Mouse (Mus musculus): ENCODE measurements around the gene Spata21.
A peak's percentile ranks its signal among the peaks of the same experiment; 100 is the strongest.
"Not testable (repeated sequence)": the region's sequence is repeated elsewhere in the genome, so short reads cannot be mapped to it uniquely, and the experiment has no call there.

The Spata21 gene

DNA sequence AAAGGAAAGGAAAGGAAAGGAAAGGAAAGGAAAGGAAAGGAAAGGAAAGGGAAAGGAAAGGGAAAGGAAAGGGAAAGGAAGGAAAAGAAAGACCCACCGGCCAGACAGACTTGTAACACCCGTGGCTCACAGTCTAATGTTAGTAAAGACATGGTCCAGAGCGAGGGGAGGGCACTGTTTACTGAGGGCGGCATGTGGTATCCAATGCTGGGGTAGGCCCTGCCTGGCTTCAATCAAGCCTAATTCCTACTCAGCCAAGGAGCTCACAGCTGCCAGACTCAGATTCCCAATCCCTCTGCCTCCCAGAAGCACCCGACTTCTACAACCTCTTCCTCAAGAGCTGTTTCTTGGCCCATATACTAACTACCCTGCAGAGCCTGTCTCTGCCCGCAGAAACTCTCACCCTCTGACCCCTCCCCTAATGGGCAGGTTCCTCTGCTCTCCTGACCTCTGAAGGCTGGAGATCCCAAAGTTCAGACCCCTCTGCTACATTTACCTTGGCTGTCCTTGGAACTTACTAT is 41.1 kb downstream of the Spata21 start:
- DNase-seq (ENCODE audit: low spot score in 2 of 2) = no peak

DNA sequence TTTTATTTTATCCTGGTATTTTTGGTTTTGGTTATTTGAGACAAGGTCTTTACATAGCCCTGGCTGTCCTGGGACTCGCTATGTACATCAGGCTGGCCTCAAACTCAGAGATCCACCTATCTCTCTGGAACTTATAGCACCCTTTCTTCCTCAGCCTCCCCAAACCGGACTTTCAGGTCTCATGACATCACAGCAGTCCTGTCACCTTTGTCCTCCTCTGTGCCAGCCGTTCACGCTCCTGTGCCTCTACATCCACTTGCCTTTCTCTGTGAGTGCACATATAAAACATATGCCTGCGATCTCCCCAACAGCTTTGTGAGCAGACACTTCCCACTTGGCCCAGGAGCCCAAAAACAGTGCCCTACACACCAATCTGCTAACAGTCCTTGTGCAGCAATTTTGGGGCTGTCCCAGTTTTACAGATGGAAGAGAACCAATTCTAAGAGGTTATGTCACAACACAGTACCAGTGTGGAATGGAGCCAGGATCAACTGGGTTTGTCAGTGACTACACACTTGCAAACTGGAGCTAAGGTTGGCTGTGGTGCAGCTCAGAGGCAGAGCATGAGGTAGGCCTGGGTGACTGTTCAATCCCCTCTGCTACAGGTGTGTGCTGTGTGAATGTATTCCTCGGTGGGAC is 42.7 kb downstream of the Spata21 start:
- peak in 1 of 2 experiments; percentile 42 for DNase-seq (ENCODE audit: low spot score in 2 of 2)

DNA sequence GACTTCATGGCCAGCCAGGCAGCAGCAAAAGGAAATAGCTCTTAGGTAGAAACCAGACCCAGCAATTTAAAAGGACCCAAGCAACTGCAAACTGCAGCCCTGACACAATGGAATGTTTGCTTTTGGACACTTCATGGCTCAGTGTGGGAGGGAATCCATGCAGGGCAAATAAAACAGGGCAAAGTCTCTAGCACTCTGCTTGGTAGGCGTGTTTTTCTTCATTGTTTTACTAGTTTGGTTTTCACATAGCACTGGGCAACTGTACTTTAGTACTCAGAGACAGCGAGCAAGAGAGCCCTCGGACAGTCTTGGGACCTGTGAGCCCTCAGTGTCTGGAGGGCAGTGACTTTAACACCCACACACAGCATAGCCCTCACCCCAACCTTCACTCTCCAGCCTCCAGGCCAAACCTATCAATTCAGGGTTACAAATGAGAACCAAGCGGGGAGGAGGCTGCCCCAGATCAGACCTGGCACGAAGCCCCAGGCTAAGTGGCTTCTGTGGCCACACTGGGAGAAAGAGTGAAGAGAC is 43.5 kb downstream of the Spata21 start:
- no peak for DNase-seq (ENCODE audit: low spot score in 2 of 2)

DNA sequence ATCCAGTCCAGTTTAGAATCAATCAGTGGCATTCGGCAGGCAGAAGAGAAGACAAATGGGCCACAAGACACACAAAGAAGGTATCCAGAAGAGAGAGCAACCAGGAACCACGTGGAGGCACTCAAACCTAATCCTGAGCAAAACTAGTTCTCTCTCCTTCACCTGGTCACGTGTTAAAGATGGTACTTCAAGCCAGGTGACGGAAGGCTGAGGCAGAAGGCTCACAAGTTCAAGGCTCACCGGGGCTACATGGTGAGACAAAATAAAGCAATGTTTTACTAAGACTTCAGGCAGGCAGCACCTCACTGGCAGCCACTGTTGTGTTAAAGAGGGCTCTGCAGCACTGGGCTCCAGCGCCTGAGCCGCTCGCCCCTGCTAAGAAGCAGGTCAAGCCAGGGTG is 44.1 kb downstream of the Spata21 start:
- no peak for DNase-seq (ENCODE audit: low spot score in 2 of 2)

DNA sequence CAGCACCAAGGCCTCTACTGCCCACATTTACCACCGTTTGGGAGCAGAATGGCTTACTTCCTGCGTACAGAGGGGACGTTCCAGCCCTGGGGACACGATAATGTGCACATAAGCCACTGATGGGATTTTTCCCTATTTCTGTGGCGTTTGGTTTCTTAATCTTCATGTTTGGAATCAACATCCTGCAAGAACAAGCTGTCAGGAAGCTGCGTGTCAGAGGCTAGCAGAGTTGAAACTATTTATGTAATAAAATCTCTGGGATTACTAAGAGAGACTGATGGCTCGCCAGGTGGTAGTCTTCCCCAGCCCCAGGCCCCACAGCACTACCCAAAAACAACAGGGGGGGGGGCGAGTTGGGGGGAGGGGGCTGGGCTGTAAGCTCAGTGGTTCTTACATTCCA is 45.1 kb downstream of the Spata21 start:
- DNase-seq (ENCODE audit: low spot score in 2 of 2) = no peak

DNA sequence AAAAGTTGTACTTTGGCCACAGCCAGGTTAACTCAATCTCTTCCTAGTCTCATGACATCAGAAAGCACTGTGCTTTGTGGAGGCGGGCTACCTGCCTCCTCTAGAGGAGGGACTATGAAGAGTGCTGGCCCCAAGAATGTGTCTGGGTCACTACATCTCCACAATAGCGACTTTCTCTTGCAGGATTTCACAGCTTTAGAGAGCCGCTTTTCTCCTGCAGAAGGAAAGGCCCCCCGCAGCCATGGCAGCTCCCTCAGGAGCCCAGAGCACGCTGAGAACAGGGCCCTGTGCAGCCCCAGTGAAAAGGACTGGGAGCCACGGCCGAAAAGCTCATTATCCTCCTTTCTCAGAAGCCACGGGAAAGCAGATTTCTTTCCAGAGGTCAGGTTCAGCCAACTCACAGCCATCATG is 45.9 kb downstream of the Spata21 start:
- DNase-seq (ENCODE audit: low spot score in 2 of 2) = no peak

DNA sequence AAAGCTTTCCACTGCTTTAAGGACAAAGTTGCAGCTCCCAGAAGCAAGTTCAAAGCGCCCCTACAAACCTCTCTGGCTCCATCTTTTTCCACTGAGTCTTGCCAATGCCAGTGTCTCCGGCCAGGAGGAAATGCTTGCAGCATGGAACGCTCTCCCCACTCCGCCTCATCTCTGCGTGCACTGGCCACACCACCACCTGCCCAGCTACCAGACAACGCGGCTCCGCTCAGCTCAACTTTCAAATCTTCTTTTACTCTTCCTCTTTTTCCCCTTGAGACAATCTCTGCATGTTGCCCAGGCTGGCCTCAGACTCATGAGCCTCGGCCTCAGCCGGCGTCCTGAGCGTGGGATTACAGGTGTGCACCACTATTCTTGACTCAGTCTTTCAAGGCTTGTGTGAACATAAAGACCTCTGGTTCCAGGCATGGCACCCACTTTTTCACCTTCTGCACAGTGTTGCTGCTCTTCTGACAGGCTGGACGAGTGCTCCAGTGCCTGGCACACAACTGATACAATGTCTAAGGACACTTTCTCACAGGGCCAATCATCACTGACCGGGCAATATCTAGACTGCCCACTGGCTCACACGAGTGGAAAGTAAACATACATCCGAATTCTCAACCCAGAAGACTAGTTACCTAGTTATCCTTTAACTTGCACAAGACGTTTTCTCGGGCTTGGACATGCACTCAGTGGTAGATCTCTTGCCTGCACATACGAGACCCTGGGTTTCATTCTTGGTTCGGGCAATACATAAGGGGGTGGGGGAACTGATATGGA is 46.8 kb downstream of the Spata21 start:
- DNase-seq (ENCODE audit: low spot score in 2 of 2) = peak in 1 of 2 experiments; percentile 44

DNA sequence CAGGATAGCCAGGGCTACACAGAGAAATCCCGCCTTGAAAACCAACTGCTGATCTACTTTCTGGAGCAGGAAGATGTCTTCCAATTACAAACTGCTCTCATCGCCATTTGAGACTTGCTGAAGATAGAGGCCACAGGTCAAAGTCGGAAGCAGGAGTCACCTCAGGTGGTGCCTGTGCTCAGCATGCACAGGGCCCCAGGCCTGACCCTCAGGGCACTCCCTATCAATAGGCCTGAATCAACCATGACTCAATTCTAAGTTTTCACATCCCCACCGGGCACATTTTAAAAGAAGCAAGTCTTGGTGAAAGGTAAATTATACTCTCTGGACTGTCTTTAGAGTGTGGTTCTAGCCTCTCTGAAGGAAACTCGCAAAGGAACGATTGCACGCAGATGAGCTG is 48.0 kb downstream of the Spata21 start:
- DNase-seq (ENCODE audit: low spot score in 2 of 2) = no peak

DNA sequence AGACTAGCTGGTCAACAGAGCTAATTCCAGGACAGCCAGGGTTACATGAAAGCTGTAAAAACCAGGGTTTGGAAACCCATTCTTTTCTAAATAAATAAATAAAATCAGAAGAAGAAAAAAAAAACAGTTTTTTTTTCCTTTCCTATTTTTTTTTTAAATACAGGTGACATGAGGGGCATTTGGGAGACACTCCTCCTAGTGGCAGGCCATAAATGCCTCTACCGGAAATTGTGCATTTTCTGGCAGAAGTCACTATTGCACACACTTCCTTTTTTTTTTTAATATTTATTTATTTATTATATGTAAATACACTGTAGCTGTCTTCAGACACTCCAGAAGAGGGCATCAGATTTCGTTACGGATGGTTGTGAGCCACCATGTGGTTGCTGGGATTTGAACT is 49.6 kb downstream of the Spata21 start:
- not testable (repeated sequence) for DNase-seq (ENCODE audit: low spot score in 2 of 2)

DNA sequence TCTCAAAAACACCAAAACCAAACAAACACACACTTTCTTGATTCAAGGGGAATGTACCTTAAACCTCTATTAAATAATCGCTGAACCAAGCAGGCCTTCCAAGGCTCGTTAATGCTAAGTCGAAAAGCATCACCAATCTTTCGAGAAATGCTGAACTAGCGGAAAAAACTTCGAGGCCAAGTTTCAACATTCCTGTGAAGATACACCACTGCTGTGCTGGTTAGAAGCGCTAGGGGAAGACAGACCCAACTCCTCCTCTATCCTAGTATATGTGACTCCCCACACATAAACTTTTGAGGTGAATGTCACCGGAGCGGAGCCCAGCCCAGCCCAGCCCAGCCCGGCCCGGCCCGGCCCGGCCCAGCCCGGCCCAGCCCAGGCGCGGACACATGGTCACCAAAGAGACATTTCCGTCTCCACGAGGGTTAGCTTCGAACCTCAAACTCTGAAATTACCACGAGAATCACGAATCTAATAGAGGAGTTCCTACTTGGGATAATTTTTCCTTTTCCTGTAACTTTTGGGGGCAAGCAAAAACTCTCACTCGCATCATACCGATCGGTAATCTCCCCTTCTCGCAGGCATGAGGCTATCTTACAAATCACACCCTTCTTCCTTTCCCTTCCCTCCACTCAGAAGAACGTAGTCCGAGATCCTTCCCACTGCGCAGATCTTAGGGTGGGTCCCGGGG is 50.4 kb downstream of the Spata21 start:
- DNase-seq (ENCODE audit: low spot score in 2 of 2) = no peak

DNA sequence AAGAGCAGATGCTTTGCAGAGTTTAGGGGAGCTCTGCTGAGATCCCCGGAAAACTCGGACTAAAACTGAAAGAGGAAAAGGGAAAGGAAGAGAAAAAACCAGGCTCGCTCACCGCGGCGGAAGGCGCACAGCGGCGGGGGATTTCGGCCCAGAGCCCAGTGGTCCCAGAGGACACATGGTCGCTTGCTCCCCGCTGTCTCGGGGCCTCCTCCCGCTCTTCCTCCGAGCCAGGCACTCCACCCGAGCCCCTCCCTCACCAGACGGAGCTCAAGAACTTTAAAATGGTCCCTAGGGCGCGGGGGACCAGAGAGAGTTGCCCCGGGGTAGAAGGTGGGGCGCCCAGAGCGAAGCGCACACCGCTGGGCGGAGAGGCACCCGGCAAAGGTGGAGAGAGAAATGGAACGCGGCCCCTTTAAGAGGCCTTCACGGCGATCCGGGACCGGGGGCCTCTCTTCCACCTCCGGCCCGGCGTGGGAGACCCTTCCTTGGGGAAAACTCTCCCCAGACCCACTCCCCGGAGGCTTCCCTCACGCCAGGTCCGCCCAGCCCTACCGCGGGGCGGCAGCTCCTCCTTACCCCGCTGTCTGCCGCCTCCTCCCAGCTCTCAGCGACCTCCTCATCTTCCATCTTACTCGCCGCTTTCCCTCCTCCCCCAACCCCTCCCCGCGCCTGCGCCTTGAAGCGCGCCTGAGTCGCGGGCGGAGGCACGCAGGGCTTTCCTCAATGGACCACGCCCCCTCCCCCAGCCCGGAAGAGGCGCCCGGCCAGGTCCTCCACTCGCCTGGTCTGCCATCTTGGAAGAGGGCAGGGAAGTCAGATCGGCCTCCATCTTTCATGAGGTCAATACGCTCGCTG is 51.2 kb downstream of the Spata21 start, which contains the start of gene Szrd1:
Szrd1 (minus strand) TSS at position 660 of the 855 bp plus-strand sequence.
- DNase-seq (ENCODE audit: low spot score in 2 of 2) = peak; percentile 99

DNA sequence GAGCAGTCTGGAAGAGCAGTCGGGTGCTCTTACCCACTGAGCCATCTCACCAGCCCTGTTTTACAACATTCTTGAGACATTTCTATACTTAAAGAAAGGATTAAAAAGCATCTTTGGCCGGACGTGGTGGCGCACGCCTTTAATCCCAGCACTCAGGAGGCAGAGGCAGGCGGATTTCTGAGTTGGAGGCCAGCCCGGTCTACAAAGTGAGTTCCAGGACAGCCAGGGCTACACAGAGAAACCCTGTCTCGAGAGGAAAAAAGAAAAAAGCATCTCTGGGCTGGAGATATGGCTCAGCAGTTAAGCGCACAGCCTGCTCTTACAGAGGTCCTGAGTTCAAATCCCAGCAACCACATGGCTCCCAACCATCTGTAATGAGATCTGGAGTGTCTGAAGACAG is 52.2 kb downstream of the Spata21 start:
- DNase-seq (ENCODE audit: low spot score in 2 of 2) = not testable (repeated sequence)

DNA sequence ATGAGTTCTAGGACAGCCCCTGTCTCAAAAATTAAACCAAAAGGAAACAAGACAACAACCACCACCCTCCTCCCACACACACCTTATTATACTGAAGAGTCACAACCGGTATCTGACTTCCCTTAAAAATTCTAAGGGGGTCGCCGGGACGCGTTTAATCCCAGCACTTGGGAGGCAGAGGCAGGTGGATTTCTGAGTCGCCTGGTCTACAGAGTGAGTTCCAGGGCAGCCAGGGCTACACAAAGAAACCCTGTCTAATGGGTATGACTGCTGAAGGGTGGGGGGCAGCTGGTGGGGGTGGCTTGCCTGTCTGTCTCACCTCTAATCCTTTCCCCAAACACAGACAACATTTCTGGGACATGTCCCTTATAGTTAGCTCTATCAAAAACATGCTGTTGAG is 52.8 kb downstream of the Spata21 start:
- no peak for DNase-seq (ENCODE audit: low spot score in 2 of 2)

DNA sequence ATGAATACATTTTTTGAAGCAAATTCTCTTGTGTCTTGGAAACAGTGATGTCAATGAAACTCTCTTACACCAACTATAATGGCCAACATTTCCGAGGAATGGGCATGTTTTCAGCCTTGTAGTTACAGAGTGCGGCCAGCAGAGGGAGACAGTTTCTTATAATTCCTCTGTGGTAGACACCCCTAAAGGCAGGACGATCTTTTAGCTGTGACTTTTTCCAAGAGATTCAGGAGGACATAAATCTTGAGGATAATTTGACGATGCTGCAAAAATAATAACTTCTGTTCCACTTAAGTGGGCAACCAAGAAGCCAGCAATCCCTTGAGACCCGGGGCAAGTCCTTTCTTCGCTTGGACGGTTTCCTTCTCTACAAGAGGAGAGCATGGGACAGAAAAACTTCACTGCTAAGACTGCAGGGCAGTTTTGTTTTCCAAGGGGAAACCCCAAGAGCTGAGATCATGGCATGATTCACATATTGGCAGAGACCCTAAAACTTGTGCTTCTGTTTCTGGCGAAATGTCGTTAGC is 54.2 kb downstream of the Spata21 start:
- peak; percentile 76 to 90 for DNase-seq (ENCODE audit: low spot score in 2 of 2)

DNA sequence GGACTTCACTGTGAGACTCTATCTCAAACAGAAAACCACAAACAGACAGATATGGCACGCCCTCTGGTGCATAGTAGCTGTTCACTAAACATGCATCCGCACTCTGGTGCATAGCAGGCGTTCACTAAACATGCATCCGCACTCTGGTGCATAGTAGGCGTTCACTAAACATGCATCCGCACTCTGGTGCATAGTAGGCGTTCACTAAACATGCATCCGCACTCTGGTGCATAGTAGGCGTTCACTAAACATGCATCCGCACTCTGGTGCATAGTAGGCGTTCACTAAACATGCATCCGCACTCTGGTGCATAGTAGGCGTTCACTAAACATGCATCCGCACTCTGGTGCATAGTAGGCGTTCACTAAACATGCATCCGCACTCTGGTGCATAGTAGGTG is 57.0 kb downstream of the Spata21 start:
- DNase-seq (ENCODE audit: low spot score in 2 of 2) = not testable (repeated sequence)

DNA sequence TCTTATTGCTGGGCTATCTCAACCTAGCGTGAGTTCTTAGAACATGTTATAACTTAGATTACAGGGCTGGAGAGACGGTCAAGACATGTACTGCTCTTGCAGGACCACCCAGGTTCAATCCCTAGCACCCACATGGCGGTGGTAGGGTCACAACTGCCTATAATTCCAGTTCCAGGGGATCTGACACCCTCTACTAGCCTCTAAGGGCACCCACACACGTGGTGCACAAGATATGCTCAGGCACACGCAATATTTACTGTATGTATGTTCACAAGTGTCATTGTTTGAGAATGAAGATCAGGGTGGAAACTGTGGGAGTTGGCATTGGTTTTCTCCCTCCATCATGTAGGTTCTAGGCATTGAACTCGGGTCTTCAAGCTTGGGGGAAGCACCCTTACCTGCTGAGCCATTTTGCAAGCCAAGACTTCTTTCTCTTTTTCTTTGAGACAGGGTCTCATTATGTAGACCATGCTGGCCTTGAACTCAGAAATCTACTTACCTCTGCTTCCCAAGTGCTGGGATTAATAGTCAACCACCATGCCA is 58.4 kb downstream of the Spata21 start:
- DNase-seq (ENCODE audit: low spot score in 2 of 2) = no peak

DNA sequence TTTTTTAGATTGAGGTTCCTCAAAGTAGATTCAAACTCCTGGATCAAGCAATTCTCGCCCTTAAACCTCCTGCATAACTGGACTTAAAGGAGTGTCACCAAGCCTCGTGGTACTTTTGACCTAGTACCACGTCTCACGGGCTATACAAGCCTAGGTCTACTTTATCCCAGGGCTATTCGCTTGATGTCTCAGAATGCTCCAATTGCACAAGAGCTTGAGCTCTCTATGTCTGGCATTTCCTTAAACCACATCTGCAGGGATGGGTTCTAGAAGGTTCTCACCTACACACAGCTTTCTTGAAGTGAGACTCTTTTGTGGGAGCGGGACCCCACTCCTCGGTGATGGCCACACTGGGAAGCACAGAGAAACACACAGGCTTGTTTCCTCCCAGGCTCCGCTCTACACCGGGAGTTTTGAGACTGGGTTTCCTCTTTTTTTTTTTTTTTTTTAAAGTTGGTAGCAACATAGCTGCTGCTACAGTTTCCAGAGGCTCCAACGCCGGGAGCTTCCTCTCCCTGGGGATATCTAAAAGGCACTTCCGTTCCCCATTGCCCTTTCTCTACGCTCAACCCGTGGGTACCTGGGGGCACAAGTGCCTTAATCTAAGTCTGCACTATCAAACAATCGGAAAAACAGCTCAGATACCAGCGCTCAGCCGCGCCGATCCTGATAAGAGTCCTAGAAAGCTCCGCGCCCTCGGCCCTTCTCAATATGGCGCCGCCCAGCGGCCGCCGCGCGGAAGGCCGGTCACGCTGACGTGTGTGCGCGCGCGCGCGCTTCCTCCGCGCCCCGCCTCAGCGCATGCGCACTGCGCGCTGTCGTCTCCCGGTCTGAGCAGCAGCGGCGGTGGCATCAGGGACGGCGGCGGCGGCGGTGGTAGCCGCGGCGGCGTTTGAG is 59.2 kb downstream of the Spata21 start, which contains the start of gene Fbxo42:
Fbxo42 (plus strand) TSS at position 802 of the 897 bp plus-strand sequence.
- DNase-seq (ENCODE audit: low spot score in 2 of 2) = peak; percentile 91 to 94

DNA sequence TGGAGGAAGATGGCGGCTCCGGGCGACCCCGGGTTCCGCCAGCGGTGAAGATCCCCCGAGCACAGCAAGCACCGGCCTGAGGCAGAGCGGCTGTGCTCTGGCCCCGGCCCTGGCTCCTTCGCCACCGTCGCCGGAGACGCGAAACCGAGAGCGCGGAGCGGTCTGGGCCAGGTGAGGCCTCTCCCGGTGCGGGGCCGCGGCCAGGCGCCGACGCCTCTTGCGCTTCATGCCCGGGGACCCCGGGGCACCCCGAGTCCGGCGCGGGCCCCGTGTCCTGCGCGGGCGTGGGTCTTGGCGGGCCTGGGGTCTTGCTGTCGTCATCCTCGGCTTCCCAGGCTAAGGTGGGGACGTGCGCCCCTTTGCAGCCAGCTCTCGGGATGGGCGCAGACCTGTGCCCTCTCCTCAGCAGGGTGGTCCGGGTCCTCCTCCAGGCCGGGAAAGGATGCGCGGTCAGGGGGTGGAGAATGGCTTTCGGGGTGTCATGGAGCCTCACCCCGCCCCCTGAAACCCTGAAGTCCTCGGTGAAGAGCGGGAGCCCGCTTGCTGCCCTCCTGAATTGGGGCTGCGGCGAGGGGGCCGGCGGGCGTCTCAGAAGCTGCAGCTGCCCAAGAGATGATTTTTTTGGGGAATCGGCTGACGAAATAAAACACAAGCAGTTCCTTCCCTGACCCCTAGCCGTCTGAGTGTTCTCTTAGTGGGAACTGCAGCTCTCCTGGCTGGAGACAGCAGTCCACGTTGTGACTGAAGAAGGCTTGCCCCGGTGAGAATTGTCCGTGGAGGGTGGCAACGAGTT is 60.1 kb downstream of the Spata21 start:
- peak in 1 of 2 experiments; percentile 33 for DNase-seq (ENCODE audit: low spot score in 2 of 2)

DNA sequence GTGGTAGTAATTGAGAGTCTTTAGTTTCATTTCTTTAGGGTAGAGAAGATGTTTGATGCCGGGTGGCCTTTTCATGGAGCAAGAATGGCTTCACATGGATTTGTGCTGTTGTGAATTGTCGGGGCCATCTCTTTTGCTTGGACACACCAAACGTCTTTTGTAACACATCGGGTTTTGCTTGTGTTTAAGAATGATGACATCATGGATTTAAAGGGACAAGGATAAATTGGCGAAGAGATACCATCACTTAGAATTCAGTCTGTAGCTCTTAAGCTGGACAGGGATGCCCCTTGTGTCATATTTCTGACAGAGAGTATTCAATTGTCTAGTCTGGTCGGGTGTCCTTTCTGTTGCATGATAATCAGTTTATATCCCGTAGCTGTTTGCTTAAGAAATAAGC is 61.0 kb downstream of the Spata21 start:
- no peak for DNase-seq (ENCODE audit: low spot score in 2 of 2)
